Mouse (Mus musculus) heart, postnatal 0 days (tissue): ENCODE results near the gene Ubash3b. TPM values are rescaled to one million over a fixed set of nuclear protein-coding genes. Genes with fewer than 3 reads are reported as not detected.

Experiments
- ATAC-seq: fragments of 200-750 bp; cut with Nextera tagmentation; 2 replicates; pipeline ENCODE4 v1.8.0; 2017; ENCODE audit warnings: low read depth, moderate number of reproducible peaks, moderate library complexity; ENCODE audit not compliant: insufficient read depth
- DNase-seq: peaks from one replicate; pipeline ENCODE4 v3.0.0-alpha.2; 2016; ENCODE audit warnings: low spot score
- H3K27ac ChIP-seq: fragments of 300-500 bp; sonication (generic); 2 replicates; pipeline ENCODE4 v1.5.1; 2014; ENCODE audit warnings: low read depth, mild to moderate bottlenecking
- H3K27me3 ChIP-seq: fragments of 300-500 bp; sonication (generic); 2 replicates; pipeline ENCODE4 v1.6.1; 2014; ENCODE audit warnings: low read length, mixed read lengths; ENCODE audit not compliant: control insufficient read depth, insufficient read depth
- H3K36me3 ChIP-seq: fragments of 300-500 bp; sonication (generic); replicated peaks from 2 replicates; pipeline ENCODE4 v1.6.1; 2014; ENCODE audit warnings: low read length, mixed read lengths; ENCODE audit not compliant: control insufficient read depth, insufficient read depth
- H3K4me1 ChIP-seq: fragments of 300-500 bp; sonication (generic); 2 replicates; pipeline ENCODE4 v1.6.1; 2014; ENCODE audit warnings: antibody characterized with exemption; ENCODE audit not compliant: control insufficient read depth, insufficient read depth
- H3K4me2 ChIP-seq: fragments of 300-500 bp; sonication (generic); 2 replicates; pipeline ENCODE4 v1.6.1; 2014; ENCODE audit warnings: low read depth, mild to moderate bottlenecking, low read length, moderate library complexity
- H3K4me3 ChIP-seq: fragments of 300-500 bp; sonication (generic); 2 replicates; pipeline ENCODE4 v1.5.1; 2014; ENCODE audit warnings: low read depth, low read length
- H3K9ac ChIP-seq: fragments of 300-500 bp; sonication (generic); replicated peaks from 2 replicates; pipeline ENCODE4 v1.6.1; 2014; ENCODE audit warnings: low read depth, low read length, mixed read lengths
- H3K9me3 ChIP-seq: fragments of 300-500 bp; sonication (generic); replicated peaks from 2 replicates; pipeline ENCODE4 v1.6.1; 2016; ENCODE audit warnings: low read length; ENCODE audit not compliant: control insufficient read depth
- CTCF ChIP-seq: IDR thresholded peaks from 2 replicates; pipeline ENCODE4 v1.5.1; 2016; ENCODE audit warnings: antibody characterized with exemption, control low read depth, low read depth
- EP300 ChIP-seq: IDR thresholded peaks from 2 replicates; pipeline ENCODE4 v1.6.1; 2016; ENCODE audit warnings: antibody characterized with exemption, low read depth
- WGBS: fragments of 180-500 bp; shearing (Covaris S2); extraction: QIAGEN DNeasy Blood & Tissue Kit; methylation state at CpG from one replicate; pipeline ENCODE4 v1.1.7; 2014; 5-methylcytosine and 5-hydroxymethylcytosine counted together
- polyA plus RNA-seq: library from polyadenylated mRNA; unstranded; fragments of >200 nt; fragmentation: Nextera tagmentation; extraction: Ambion mirVana; gene quantifications from 2 replicates; pipeline ENCODE4 v1.2.1, GENCODE M21; 2015
- total RNA-seq: library from RNA; depleted of rRNA; stranded (reverse); fragments of >200 nt; gene quantifications from 2 replicates; pipeline ENCODE4 v1.2.3, GENCODE M21; 2014; ENCODE audit warnings: low replicate concordance; rRNA removed

Ubash3b gene
- total and polyA plus RNA-seq, 2 experiments from 2014 or later = 4.0 to 6.6 TPM

- DNase-seq (no peak), ATAC-seq (no peak)
- Histone ChIP-seq H3K9me3 (no peaks in the 10 kb centered on the region), H3K9ac (no peak within 1 kb of the TSS; the same call in 1 of the 2 replicates), H3K36me3 (no peaks in the 10 kb centered on the region), H3K4me3 (peak within 1 kb of the TSS; percentile 43), H3K4me1 (peaks cover 7% of the 10 kb centered on the region; the same call in 1 of the 2 replicates), H3K27ac (no peak within 1 kb of the TSS), H3K4me2 (peak within 1 kb of the TSS; percentile 64), H3K27me3 (peaks cover 34% of the 10 kb centered on the region)
- 3% methylated on average over 46 of the region's 51 CpGs for WGBS
- no peak for TF ChIP-seq EP300
- no peak for TF ChIP-seq CTCF
Observed at GRCm38 (mm10) chr9:40963586-40964417, 197.7 kb downstream of the Ubash3b start, which contains the start of gene Jhy. Gene Jhy, minus strand, starts transcription at chr9:40964118.

GRCm38 (mm10) chr9:40961401-40961800 is 200.1 kb downstream of the Ubash3b start:
- ATAC-seq (no peak), DNase-seq (no peak)
- Histone ChIP-seq H3K27ac (no peak overlapping the region), H3K36me3 (no peaks in the 10 kb centered on the region), H3K9ac (no peak overlapping the region), H3K27me3 (peaks cover 34% of the 10 kb centered on the region), H3K4me3 (no peak overlapping the region), H3K9me3 (no peaks in the 10 kb centered on the region), H3K4me1 (peaks cover 7% of the 10 kb centered on the region; the same call in 1 of the 2 replicates), H3K4me2 (no peak overlapping the region)
- WGBS = 87% methylated on average over 3 of the region's 3 CpGs
- no peak for TF ChIP-seq EP300
- TF ChIP-seq CTCF = no peak

Other genes starting within 250 kb of the Ubash3b start
- not detected in 2 replicates for gene Jhy, start 197.6 kb downstream of the Ubash3b start, total RNA-seq
- 0.05 TPM in 1 of 2 replicates, not detected in the other for gene Jhy, start 197.6 kb downstream of the Ubash3b start, polyA plus RNA-seq
- not detected in 2 replicates for gene Crtam, start 157.1 kb downstream of the Ubash3b start, total RNA-seq
- gene Crtam, start 157.1 kb downstream of the Ubash3b start, polyA plus RNA-seq = not detected in 2 replicates